In the genomic region with DNA sequence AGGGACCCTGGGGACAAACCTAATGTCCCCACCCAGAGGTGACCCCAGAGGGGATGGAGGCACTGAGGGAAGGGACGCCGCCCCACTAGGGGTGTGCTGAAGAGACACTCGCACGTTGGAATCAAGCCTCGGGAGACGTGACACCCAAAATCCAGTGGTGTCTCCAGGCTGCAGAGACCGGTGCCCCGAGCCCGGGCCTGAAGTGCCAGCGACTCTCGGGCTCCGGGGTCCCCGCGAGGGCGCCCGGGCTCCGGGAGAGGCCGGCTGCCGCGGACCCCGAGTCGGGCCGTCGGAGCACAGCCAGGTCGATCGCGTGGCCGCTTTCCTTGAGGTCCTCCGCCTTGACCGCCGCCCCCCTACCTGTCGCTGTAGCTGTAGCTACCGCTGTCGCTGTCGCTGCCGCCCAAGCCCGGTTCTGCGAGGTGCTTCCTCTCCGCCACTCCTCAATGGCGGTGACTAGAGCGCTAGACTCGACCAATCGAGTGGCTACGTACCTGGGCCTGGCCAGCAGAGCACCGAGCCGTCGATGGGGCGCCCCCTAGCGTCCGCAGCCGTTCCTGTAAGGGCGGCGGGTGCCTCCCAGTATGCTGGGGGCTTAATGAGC, we compare ENCODE assay signal across 1 mouse cellular context.
TF ChIP-seq lines count a peak whose summit lies in the region.

A gene (minus strand): TSS at position 447 of the 604 bp plus-strand sequence.

TF ChIP-seq in MEL, 35 proteins besides CTCF, POLR2A, EP300 and RAD21 (continued from another document):
- peak; percentile 47; the same call in 1 of the 2 replicates for TF ChIP-seq RCOR1 (IDR thresholded peaks at IDR 0.05; ENCODE audit: low read depth, low read length)
- TF ChIP-seq ELF1 (IDR thresholded peaks at IDR 0.05; ENCODE audit: low read depth, low read length): peak; percentile 72
- peak; percentile 81 for TF ChIP-seq MAZ (IDR thresholded peaks at IDR 0.05; ENCODE audit: low read depth, low read length)
- TF ChIP-seq BHLHE40 (IDR thresholded peaks at IDR 0.05; ENCODE audit: borderline replicate concordance, low read depth, low read length): peak; percentile 60; the same call in 1 of the 2 replicates
- TF ChIP-seq SIN3A (IDR thresholded peaks at IDR 0.05; ENCODE audit: low read length): peak; percentile 98
- no peak for TF ChIP-seq MAX (IDR thresholded peaks at IDR 0.05; ENCODE audit: low read length)
- TF ChIP-seq SMC3 (IDR thresholded peaks at IDR 0.05; ENCODE audit: low read depth, low read length): peak; percentile 45
- peak; percentile 92 for TF ChIP-seq HCFC1 (IDR thresholded peaks at IDR 0.05; ENCODE audit: low read depth, low read length)
- TF ChIP-seq JUND (IDR thresholded peaks at IDR 0.05; ENCODE audit: low read depth, low read length): no peak
- TF ChIP-seq NELFE (IDR thresholded peaks at IDR 0.05; ENCODE audit: low read depth, low read length): peak; percentile 71
- peak; percentile 62; the same call in 1 of the 2 replicates for TF ChIP-seq ZMIZ1 (IDR thresholded peaks at IDR 0.05; ENCODE audit: low read depth, low read length)
- TF ChIP-seq MAFK (IDR thresholded peaks at IDR 0.05; ENCODE audit: borderline replicate concordance, low read depth, low read length): no peak
- no peak for TF ChIP-seq MYC (IDR thresholded peaks at IDR 0.05; ENCODE audit: low read depth, low read length)
